Mouse (Mus musculus) embryonic facial prominence, embryonic 11.5 days (tissue): ENCODE data around the gene Gm21903. TPM values are rescaled to one million over a fixed set of nuclear protein-coding genes. Genes with fewer than 3 reads are reported as not detected.
"Not testable (repeated sequence)": the region's sequence is repeated elsewhere in the genome, so short reads cannot be mapped to it uniquely, and the experiment has no call there.

Experiments used
- ATAC-seq: fragments of 200-750 bp; cut with Nextera tagmentation; replicated peaks from 2 replicates; pipeline ENCODE4 v1.8.0; 2017; ENCODE audit warnings: low read depth; ENCODE audit not compliant: insufficient number of reproducible peaks, low FRiP score, low TSS enrichment
- DNase-seq: peaks from one replicate; pipeline ENCODE4 v3.0.0-alpha.2; 2015; ENCODE audit warnings: low spot score
- H3K27ac ChIP-seq: fragments of 300-500 bp; sonication (generic); replicated peaks from 2 replicates; pipeline ENCODE4 v1.5.1; 2014; ENCODE audit warnings: mild to moderate bottlenecking, low read depth, low read length, control low read depth
- H3K27me3 ChIP-seq: fragments of 300-500 bp; sonication (generic); 2 replicates; pipeline ENCODE4 v1.6.1; 2014; ENCODE audit warnings: mild to moderate bottlenecking, low read length, moderate library complexity, mixed read lengths; ENCODE audit not compliant: control insufficient read depth, insufficient read depth
- H3K36me3 ChIP-seq: fragments of 300-500 bp; sonication (generic); replicated peaks from 2 replicates; pipeline ENCODE4 v1.6.1; 2014; ENCODE audit warnings: low read depth, mild to moderate bottlenecking, low read length, moderate library complexity, mixed read lengths; ENCODE audit not compliant: control insufficient read depth, insufficient read depth
- H3K4me1 ChIP-seq: fragments of 300-500 bp; sonication (generic); 2 replicates; pipeline ENCODE4 v1.6.1; 2014; ENCODE audit warnings: low read length, mixed read lengths; ENCODE audit not compliant: control insufficient read depth, insufficient read depth
- H3K4me2 ChIP-seq: fragments of 300-500 bp; sonication (generic); 2 replicates; pipeline ENCODE4 v1.6.1; 2014; ENCODE audit warnings: low read depth, mild to moderate bottlenecking, control low read depth, low read length, moderate library complexity
- H3K4me3 ChIP-seq: fragments of 300-500 bp; sonication (generic); 2 replicates; pipeline ENCODE4 v1.5.1; 2014; ENCODE audit warnings: low read depth, low read length, control low read depth
- H3K9ac ChIP-seq: fragments of 300-500 bp; sonication (generic); replicated peaks from 2 replicates; pipeline ENCODE4 v1.6.1; 2014; ENCODE audit warnings: mild to moderate bottlenecking, control low read depth, low read length
- H3K9me3 ChIP-seq: fragments of 300-500 bp; sonication (generic); replicated peaks from 2 replicates; pipeline ENCODE4 v1.6.1; 2016; ENCODE audit warnings: mild to moderate bottlenecking, low read length, inconsistent platforms, mixed read lengths; ENCODE audit not compliant: control insufficient read depth
- WGBS: fragments of 180-500 bp; shearing (Covaris S2); extraction: QIAGEN DNeasy Blood & Tissue Kit; methylation state at CpG from one replicate; pipeline ENCODE4 v1.1.7; 2014; 5-methylcytosine and 5-hydroxymethylcytosine counted together
- polyA plus RNA-seq: library from polyadenylated mRNA; unstranded; fragments of >200 nt; fragmentation: Nextera tagmentation; extraction: Ambion mirVana; gene quantifications from 2 replicates; pipeline ENCODE4 v1.2.1, GENCODE M21; 2014

Gm21903 gene
- not detected in 2 replicates for polyA plus RNA-seq

DNA sequence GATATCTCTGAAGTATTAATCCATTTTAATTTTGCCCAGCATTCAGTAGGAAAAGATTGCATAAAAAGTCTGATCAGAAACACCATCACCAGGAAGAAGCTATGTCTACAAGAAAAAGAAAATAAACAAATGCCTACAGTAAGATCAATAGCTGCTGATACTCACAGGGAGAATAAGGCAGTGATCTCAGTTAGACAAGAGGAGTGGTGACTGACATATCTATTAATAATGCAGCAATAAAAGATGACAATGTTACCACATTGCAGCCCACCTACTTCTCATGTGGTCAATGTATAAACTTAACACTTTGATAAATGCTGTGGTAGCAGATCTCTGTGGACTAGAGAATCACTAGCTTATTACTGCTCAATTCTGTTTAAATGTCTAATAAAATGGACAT, at the start of gene Gm21903:
TSS of gene Gm21903 (minus strand) at position 101 of the 400 bp plus-strand sequence.
- ATAC-seq: no peak

DNA sequence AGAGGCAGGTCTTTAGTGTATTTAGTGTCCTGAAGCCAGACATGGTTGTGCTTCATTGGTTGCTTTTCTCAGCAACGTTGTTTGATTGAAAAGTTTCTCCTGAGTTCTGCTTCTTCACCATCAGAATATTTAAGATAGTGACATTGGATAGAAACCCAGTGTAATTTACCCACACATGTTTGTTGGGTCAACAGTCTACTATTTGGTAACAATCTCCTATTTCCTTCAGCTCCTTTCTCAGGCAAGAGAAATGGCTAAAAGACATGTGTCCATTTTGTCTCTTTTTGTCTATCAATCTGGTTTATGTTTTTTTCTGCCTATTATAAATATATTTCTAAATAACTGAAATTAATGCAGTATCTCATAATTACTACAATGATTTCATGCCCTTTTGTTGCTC, 33.8 kb upstream of the Gm21903 start, which contains the start of gene Esp23:
TSS of gene Esp23 (minus strand) at position 101 of the 400 bp plus-strand sequence.
- H3K9me3 ChIP-seq: no peaks in the 10 kb centered on the region
- H3K9ac ChIP-seq: no peak within 1 kb of the TSS
- no peaks in the 10 kb centered on the region for H3K36me3 ChIP-seq
- DNase-seq: no peak
- ATAC-seq: no peak
- no peak within 1 kb of the TSS for H3K27ac ChIP-seq
- H3K4me3 ChIP-seq: no peak within 1 kb of the TSS
- no peaks in the 10 kb centered on the region for H3K27me3 ChIP-seq
- H3K4me1 ChIP-seq: no peaks in the 10 kb centered on the region
- no peak within 1 kb of the TSS for H3K4me2 ChIP-seq
- 59% methylated on average over 1 of the region's 1 CpGs for WGBS

More for the DNA sequence above, at the start of gene Gm21903:
- no peaks in the 10 kb centered on the region for H3K36me3 ChIP-seq
- H3K4me2 ChIP-seq: no peak within 1 kb of the TSS
- no peak for DNase-seq
- H3K4me3 ChIP-seq: no peak within 1 kb of the TSS
- no peaks in the 10 kb centered on the region for H3K4me1 ChIP-seq
- H3K9me3 ChIP-seq: no peaks in the 10 kb centered on the region
- no peaks in the 10 kb centered on the region for H3K27me3 ChIP-seq
- H3K9ac ChIP-seq: no peak within 1 kb of the TSS
- no peak within 1 kb of the TSS for H3K27ac ChIP-seq

DNA sequence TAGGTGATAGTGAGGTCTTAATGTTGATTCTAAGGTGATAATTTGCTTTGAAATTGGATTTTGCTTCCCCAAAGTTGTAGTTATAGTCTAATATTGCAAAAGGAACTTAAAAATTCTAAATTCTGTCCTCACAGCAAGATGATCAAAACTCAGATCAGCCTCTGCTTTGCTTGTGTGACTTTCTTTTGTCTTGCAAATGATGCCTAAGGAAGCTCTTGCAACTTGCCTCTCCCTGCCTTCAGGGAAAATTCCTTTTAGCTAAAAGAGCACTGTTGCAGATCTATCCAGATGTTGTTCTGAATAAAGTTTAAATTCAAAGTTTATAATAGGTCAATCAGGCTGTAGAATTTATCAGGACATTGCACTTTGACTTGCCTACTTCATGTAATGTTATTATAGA, 20.5 kb upstream of the Gm21903 start:
- no peaks in the 10 kb centered on the region for H3K36me3 ChIP-seq
- H3K27ac ChIP-seq: no peak overlapping the region
- H3K4me3 ChIP-seq: no peak overlapping the region
- ATAC-seq (no peak), DNase-seq (no peak)
- no peaks in the 10 kb centered on the region for H3K27me3 ChIP-seq
- no peaks in the 10 kb centered on the region for H3K9me3 ChIP-seq
- H3K9ac ChIP-seq: no peak overlapping the region
- H3K4me1 ChIP-seq: no peaks in the 10 kb centered on the region
- no peak overlapping the region for H3K4me2 ChIP-seq

DNA sequence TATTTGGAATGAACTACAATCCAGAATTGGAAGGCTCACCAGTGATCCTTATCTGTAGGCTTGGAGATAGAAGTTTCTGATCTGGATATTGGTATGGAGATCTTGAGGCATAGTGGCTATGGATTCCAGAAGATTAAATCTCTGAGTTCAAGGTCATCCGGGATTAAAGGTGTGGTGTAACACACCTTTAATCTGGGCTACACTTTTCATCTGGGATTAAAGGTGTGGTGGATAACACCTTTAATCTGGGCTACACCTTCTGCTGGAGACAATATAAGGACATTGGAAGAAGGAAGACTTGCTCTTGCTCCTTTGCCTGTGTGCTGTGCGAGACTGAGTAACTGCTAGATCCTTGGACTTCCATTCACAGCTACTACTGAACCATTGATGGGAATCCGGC, 6.7 kb downstream of the Gm21903 start, which contains the start of gene Esp24:
TSS of gene Esp24 (plus strand) at position 301 of the 400 bp plus-strand sequence.
- DNase-seq: not testable (repeated sequence)
- WGBS: 83% methylated on average over 3 of the region's 3 CpGs

DNA sequence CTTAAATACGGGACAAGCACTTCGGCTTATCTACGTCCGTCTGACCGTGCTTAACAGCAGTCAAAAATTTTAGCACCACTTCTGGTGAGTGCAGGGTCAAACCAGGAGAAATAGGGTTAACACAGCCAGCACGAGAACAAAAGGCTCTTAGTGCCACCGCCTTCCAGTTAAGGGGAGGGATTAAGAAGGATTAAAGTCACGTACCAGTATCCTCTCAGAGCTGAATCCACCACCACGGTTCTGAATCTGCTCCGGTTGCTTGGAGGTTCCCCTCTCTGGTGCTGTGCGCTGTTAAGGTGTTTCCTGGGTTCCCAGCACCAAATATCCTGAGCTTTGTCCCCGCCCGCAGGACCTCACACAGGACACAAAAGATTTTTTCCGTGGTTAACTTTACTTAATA, 26.0 kb downstream of the Gm21903 start:
- H3K27ac ChIP-seq: no peak overlapping the region
- WGBS: 59% methylated on average over 14 of the region's 14 CpGs
- no peaks in the 10 kb centered on the region for H3K9me3 ChIP-seq
- H3K4me3 ChIP-seq: no peak overlapping the region
- no peaks in the 10 kb centered on the region for H3K36me3 ChIP-seq
- no peak overlapping the region for H3K4me2 ChIP-seq
- ATAC-seq (no peak), DNase-seq (no peak)
- no peak overlapping the region for H3K9ac ChIP-seq
- H3K27me3 ChIP-seq: no peaks in the 10 kb centered on the region
- H3K4me1 ChIP-seq: no peaks in the 10 kb centered on the region

More for the DNA sequence above, 6.7 kb downstream of the Gm21903 start, which contains the start of gene Esp24:
- not testable (repeated sequence) for H3K27ac ChIP-seq, H3K9ac ChIP-seq, ATAC-seq, H3K9me3 ChIP-seq, H3K27me3 ChIP-seq, H3K4me2 ChIP-seq, H3K36me3 ChIP-seq, H3K4me3 ChIP-seq, H3K4me1 ChIP-seq

DNA sequence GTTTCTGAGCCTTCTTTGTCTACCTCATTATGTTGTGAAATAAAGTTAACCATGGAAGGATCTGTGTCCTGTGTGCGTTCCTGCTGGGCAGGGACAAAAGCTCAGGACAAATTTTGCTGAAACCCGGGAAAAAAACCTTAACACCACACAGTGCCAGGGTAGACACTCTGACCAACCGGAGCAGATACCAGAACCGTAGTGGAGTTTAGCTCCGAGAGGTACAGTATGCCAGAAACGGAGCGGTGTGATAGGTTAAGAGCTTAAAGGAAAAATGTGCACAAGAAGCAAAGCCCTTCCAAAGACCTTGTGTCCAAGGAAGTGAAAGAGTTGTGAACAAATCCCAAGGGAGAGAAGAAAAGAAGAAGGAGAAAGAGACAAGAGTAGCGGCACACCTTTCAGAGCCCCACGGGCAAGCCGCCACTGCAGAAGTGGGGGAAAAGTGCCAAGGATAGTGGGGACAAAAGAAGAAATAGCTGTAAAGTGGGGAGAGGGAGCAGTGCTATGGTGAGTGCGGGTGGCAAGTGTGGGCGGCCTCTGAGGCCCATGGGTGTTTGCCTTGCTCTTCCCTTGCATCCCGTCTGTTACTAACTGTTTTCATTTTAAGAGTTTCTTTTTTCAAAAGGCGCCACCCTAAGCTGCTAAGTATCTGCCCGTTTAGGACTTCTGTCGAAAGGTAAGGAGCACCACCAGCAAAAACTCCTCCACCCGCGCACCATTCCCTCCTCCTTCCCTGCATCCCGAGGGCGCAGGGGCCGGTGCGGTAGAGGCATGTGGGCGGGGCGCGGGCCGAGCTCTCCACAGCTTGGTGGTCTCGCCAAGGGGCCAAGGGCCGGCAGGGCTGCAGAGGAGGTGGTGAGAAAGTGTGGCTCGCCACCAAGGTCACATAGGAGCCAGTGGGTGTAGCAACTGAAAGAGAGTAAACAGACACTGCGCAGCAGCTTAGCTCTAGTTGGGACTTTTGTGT, 32.2 kb downstream of the Gm21903 start:
- ATAC-seq (no peak), DNase-seq (no peak)
- no peaks in the 10 kb centered on the region for H3K4me1 ChIP-seq
- no peaks in the 10 kb centered on the region for H3K36me3 ChIP-seq
- H3K9ac ChIP-seq: no peak overlapping the region
- no peak overlapping the region for H3K27ac ChIP-seq
- peak overlapping the region; percentile 11; the same call in 1 of the 2 replicates for H3K4me2 ChIP-seq
- no peaks in the 10 kb centered on the region for H3K27me3 ChIP-seq
- WGBS: 40% methylated on average over 30 of the region's 30 CpGs
- 0 out of 2 replicates have a peak overlapping the region, but pooled peaks have one; percentile 10 for H3K4me3 ChIP-seq
- no peaks in the 10 kb centered on the region for H3K9me3 ChIP-seq

DNA sequence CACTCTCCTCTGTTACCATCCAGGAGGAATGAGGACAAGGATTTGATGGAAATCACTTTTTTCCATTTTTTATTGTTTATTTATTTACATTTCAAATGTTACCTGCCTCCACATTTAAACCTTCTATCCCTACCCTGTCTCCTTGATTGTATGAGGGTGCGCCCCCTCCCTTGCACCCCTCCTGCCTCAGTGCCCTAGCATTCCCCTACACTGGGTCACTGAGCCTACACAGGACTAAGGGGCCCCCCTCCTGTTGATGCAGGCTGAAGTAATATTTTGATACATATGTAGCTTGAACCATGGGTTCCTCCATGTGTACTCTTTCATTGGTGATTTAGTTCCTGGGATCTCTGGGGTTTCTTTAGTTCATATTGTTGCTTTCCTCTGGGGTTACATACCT, 33.3 kb downstream of the Gm21903 start:
- H3K4me3 ChIP-seq: no peak overlapping the region
- no peaks in the 10 kb centered on the region for H3K4me1 ChIP-seq
- no peaks in the 10 kb centered on the region for H3K27me3 ChIP-seq
- H3K36me3 ChIP-seq: no peaks in the 10 kb centered on the region
- ATAC-seq (no peak), DNase-seq (no peak)
- no peak overlapping the region for H3K27ac ChIP-seq
- H3K4me2 ChIP-seq: no peak overlapping the region
- no peaks in the 10 kb centered on the region for H3K9me3 ChIP-seq
- 95% methylated on average over 1 of the region's 1 CpGs for WGBS
- no peak overlapping the region for H3K9ac ChIP-seq
